Mouse (Mus musculus) stomach, postnatal 0 days (tissue): ENCODE measurements around the gene Amer2. TPM values are rescaled to one million over a fixed set of nuclear protein-coding genes. Genes with fewer than 3 reads are reported as not detected.
A peak's percentile ranks its signal among the peaks of the same experiment; 100 is the strongest.

Experiments used
- ATAC-seq: fragments of 200-750 bp; cut with Nextera tagmentation; 2 replicates; pipeline ENCODE4 v1.8.0; 2017; ENCODE audit not compliant: low FRiP score, low TSS enrichment
- DNase-seq: peaks from one replicate; pipeline ENCODE4 v3.0.0-alpha.2; 2016; ENCODE audit warnings: low spot score
- H3K27ac ChIP-seq: fragments of 300-500 bp; sonication (generic); replicated peaks from 2 replicates; pipeline ENCODE4 v1.5.1; 2014; ENCODE audit warnings: mild to moderate bottlenecking, control low read depth
- H3K27me3 ChIP-seq: fragments of 300-500 bp; sonication (generic); 2 replicates; pipeline ENCODE4 v1.6.1; 2014; ENCODE audit warnings: low read length; ENCODE audit not compliant: control insufficient read depth, insufficient read depth
- H3K36me3 ChIP-seq: fragments of 300-500 bp; sonication (generic); 2 replicates; pipeline ENCODE4 v1.6.1; 2014; ENCODE audit warnings: low read length, mixed read lengths; ENCODE audit not compliant: control insufficient read depth, insufficient read depth
- H3K4me1 ChIP-seq: fragments of 300-500 bp; sonication (generic); replicated peaks from 2 replicates; pipeline ENCODE4 v1.6.1; 2014; ENCODE audit warnings: antibody characterized with exemption; ENCODE audit not compliant: control insufficient read depth, insufficient read depth
- H3K4me2 ChIP-seq: fragments of 300-500 bp; sonication (generic); replicated peaks from 2 replicates; pipeline ENCODE4 v1.6.1; 2014; ENCODE audit warnings: low read depth, mild to moderate bottlenecking, control low read depth, moderate library complexity
- H3K4me3 ChIP-seq: fragments of 300-500 bp; sonication (generic); 2 replicates; pipeline ENCODE4 v1.5.1; 2014; ENCODE audit warnings: low read depth, low read length, control low read depth
- H3K9ac ChIP-seq: fragments of 300-500 bp; sonication (generic); 2 replicates; pipeline ENCODE4 v1.6.1; 2014; ENCODE audit warnings: mild to moderate bottlenecking, low read length, control low read depth, mixed read lengths
- H3K9me3 ChIP-seq: fragments of 300-500 bp; sonication (generic); 2 replicates; pipeline ENCODE4 v1.6.1; 2016; ENCODE audit warnings: low read length; ENCODE audit not compliant: control insufficient read depth
- CTCF ChIP-seq: IDR thresholded peaks from 2 replicates; pipeline ENCODE4 v1.5.1; 2016; ENCODE audit warnings: antibody characterized with exemption, low read depth, mild to moderate bottlenecking, moderate library complexity
- EP300 ChIP-seq: optimal IDR thresholded peaks from 2 replicates; pipeline ENCODE3; 2016; ENCODE audit warnings: antibody characterized with exemption
- WGBS: fragments of 180-500 bp; shearing (Covaris S2); extraction: QIAGEN DNeasy Blood & Tissue Kit; methylation state at CpG from one replicate; pipeline ENCODE4 v1.1.7; 2014; 5-methylcytosine and 5-hydroxymethylcytosine counted together
- polyA plus RNA-seq: library from polyadenylated mRNA; unstranded; fragments of >200 nt; fragmentation: Nextera tagmentation; extraction: Ambion mirVana; gene quantifications from 2 replicates; pipeline ENCODE4 v1.2.1, GENCODE M21; 2015

Amer2 gene
- polyA plus RNA-seq, 1 experiment from 2014 or later = 1.2 TPM

DNA sequence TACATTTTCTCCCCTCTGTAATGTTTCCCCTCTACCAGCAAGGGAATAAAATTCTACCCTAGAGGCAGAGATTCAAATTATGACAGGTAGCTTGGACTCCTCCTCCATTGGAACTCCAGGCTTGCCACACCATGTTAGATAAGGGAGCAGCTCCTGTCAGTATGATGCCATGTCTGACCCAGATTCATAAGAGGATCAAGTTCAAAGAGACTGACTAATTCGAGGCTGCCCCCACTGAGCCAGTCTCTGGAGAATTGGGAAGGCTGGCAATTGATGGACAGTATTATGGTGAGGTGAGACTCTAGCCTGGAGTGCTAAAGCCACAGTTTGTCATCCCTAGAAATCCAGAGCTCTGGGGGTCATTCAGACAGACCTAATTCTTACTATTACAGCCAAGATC lies 6.3 kb upstream of the Amer2 start:
- H3K9me3 ChIP-seq = no peaks in the 10 kb centered on the region
- TF ChIP-seq EP300 = no peak
- no peak for TF ChIP-seq CTCF
- no peaks in the 10 kb centered on the region for H3K27me3 ChIP-seq
- DNase-seq (no peak), ATAC-seq (no peak)
- 64% methylated on average over 1 of the region's 1 CpGs for WGBS
- H3K27ac ChIP-seq = no peak overlapping the region
- H3K4me3 ChIP-seq = no peak overlapping the region
- H3K9ac ChIP-seq = no peak overlapping the region
- H3K4me2 ChIP-seq = no peak overlapping the region
- H3K4me1 ChIP-seq = no peaks in the 10 kb centered on the region
- no peaks in the 10 kb centered on the region for H3K36me3 ChIP-seq

GRCm38 (mm10) chr14:60368769-60369666 lies 4.0 kb upstream of the Amer2 start:
- Histone ChIP-seq H3K4me3 (no peak overlapping the region), H3K27me3 (no peaks in the 10 kb centered on the region), H3K4me2 (no peak overlapping the region), H3K4me1 (no peaks in the 10 kb centered on the region), H3K9ac (no peak overlapping the region), H3K36me3 (no peaks in the 10 kb centered on the region), H3K9me3 (no peaks in the 10 kb centered on the region), H3K27ac (no peak overlapping the region)
- ATAC-seq = no peak
- TF ChIP-seq CTCF (no peak), EP300 (no peak)
- no peak for DNase-seq
- WGBS = 56% methylated on average over 9 of the region's 9 CpGs

DNA sequence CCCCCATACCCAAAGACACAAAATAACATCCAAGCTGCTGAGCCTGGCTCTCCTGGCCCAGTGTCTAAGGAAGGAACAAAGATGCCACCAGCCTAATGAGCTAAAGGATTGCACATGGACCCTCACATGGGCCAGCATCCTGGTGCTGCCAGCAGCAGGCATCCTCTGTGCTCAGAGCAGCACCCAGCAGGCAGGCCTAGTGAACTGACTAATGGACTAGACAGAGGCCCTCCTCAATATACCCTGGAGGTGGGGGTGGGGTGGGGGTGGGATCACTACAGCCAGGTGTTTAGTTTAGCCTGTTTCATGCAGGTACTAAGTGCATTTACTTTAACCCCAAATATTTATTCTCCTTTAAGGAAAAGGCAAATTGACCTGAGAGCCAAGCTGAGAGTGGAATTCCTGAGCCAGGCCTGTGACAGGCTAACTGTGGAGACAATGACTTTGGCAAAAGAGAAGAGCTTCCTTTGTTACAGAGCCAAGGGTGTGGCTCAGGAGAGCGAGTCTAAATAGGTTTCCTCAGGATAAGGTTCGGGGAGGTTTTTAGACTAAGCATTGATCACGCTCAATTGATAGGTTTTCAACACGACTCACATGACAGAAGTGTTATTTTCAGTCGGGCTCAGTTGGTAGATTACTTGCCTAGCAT lies 3.3 kb upstream of the Amer2 start:
- Histone ChIP-seq H3K4me1 (no peaks in the 10 kb centered on the region), H3K4me3 (no peak overlapping the region), H3K36me3 (no peaks in the 10 kb centered on the region), H3K4me2 (no peak overlapping the region), H3K9ac (no peak overlapping the region), H3K9me3 (no peaks in the 10 kb centered on the region), H3K27me3 (no peaks in the 10 kb centered on the region), H3K27ac (no peak overlapping the region)
- TF ChIP-seq EP300 = no peak
- TF ChIP-seq CTCF = no peak
- no peak for DNase-seq
- WGBS = 40% methylated on average over 5 of the region's 5 CpGs
- ATAC-seq = no peak

DNA sequence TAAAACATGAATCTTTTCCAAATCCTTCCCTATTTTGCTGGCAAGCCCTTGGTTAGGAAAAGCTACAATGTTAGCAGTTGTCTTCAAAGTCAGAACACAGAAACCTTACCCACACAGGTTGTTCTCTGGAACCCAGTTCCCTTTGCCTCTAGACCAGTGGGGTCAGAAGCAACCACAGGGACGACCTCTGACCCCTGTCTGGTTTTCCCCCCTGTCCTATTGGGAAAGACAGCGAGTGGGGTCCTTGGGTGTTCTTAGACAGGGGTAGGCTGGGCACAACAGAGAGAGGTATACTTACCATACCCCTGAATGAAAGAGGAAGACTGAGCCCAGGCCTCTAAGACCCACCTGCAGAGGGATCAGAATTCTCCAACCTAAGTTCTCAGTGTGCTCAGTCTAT lies 4.0 kb downstream of the Amer2 start:
- H3K36me3 ChIP-seq = no peaks in the 10 kb centered on the region

GRCm38 (mm10) chr14:60377546-60377945 lies 4.5 kb downstream of the Amer2 start:
- H3K9me3 ChIP-seq = no peaks in the 10 kb centered on the region
- H3K4me1 ChIP-seq = no peaks in the 10 kb centered on the region
- no peaks in the 10 kb centered on the region for H3K36me3 ChIP-seq
- H3K4me3 ChIP-seq = peak overlapping the region; percentile 49
- no peak overlapping the region for H3K9ac ChIP-seq
- H3K27ac ChIP-seq = no peak overlapping the region
- no peak for TF ChIP-seq EP300
- no peak for TF ChIP-seq CTCF
- H3K27me3 ChIP-seq = no peaks in the 10 kb centered on the region
- ATAC-seq = no peak
- 51% methylated on average over 10 of the region's 10 CpGs for WGBS
- no peak for DNase-seq
- H3K4me2 ChIP-seq = peak overlapping the region; percentile 73

More for the DNA sequence above, 4.0 kb downstream of the Amer2 start:
- 84% methylated on average over 2 of the region's 2 CpGs for WGBS
- ATAC-seq (no peak), DNase-seq (no peak)
- Histone ChIP-seq H3K4me3 (no peak overlapping the region), H3K4me1 (no peaks in the 10 kb centered on the region), H3K27me3 (no peaks in the 10 kb centered on the region), H3K9ac (no peak overlapping the region), H3K9me3 (no peaks in the 10 kb centered on the region), H3K27ac (no peak overlapping the region), H3K4me2 (no peak overlapping the region)
- no peak for TF ChIP-seq EP300
- TF ChIP-seq CTCF = no peak

DNA sequence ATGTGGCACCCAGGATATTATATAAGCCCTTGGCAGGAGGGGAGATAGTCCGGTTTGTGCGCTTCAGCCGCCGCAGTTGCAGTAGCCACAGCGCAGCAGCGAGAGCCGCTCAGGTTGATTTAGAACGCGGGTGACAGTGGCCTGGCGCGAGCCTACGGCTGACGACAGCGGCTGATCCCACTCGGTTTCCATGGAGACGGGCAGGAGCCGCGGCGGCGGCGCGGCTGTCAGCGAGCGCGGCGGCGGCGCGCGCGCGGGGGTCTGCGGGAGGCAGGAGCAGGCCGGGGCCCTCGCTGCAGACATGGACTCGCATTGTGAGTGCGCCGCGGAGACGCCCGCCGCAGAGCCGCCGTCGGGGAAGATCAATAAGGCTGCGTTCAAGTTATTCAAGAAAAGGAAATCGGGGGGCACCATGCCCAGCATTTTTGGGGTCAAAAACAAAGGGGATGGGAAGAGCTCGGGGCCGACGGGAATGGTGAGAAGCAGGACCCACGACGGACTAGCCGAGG lies 5.1 kb downstream of the Amer2 start:
- ATAC-seq = peak; percentile 67
- no peaks in the 10 kb centered on the region for H3K9me3 ChIP-seq
- peak; percentile 59 for DNase-seq
- peak overlapping the region; percentile 64 for H3K9ac ChIP-seq
- H3K4me1 ChIP-seq = no peaks in the 10 kb centered on the region
- peak overlapping the region; percentile 49 for H3K4me3 ChIP-seq
- H3K27me3 ChIP-seq = no peaks in the 10 kb centered on the region
- H3K27ac ChIP-seq = no peak overlapping the region
- no peaks in the 10 kb centered on the region for H3K36me3 ChIP-seq
- TF ChIP-seq CTCF (no peak), EP300 (no peak)
- peak overlapping the region; percentile 73 for H3K4me2 ChIP-seq
- WGBS = under 1% methylated on average over 53 of the region's 53 CpGs
